Mouse (Mus musculus) liver, embryonic 14.5 days (tissue): ENCODE results near the gene Sept4.

Experiments
- CTCF ChIP-seq: IDR thresholded peaks from 2 replicates; pipeline ENCODE4 v1.5.1; 2016; ENCODE audit warnings: antibody characterized with exemption, low read depth, control low read depth
- EP300 ChIP-seq: IDR thresholded peaks from 2 replicates; pipeline ENCODE4 v1.6.1; 2016; ENCODE audit warnings: antibody characterized with exemption, low read depth

GRCm38 (mm10) chr11:87583291-87584034 is 14.8 kb downstream of the Sept4 start:
- TF ChIP-seq CTCF (no peak), EP300 (no peak)
